Mouse (Mus musculus) stomach, embryonic 16.5 days (tissue): ENCODE measurements around the gene Gm13691. TPM values are rescaled to one million over a fixed set of nuclear protein-coding genes. Genes with fewer than 3 reads are reported as not detected.
A peak's percentile ranks its signal among the peaks of the same experiment; 100 is the strongest.
"Not testable (repeated sequence)": the region's sequence is repeated elsewhere in the genome, so short reads cannot be mapped to it uniquely, and the experiment has no call there.

Experiments used
- ATAC-seq: fragments of 200-750 bp; cut with Nextera tagmentation; 2 replicates; pipeline ENCODE4 v1.8.0; 2017; ENCODE audit warnings: moderate number of reproducible peaks, moderate TSS enrichment; ENCODE audit not compliant: insufficient read depth, low FRiP score
- H3K27ac ChIP-seq: fragments of 300-500 bp; sonication (generic); 2 replicates; pipeline ENCODE4 v1.5.1; 2014; ENCODE audit warnings: low read length
- H3K27me3 ChIP-seq: fragments of 300-500 bp; sonication (generic); 2 replicates; pipeline ENCODE4 v1.6.1; 2014; ENCODE audit warnings: low read length, control low read depth, mixed read lengths; ENCODE audit not compliant: control insufficient read depth, insufficient read depth
- H3K36me3 ChIP-seq: fragments of 300-500 bp; sonication (generic); 2 replicates; pipeline ENCODE4 v1.6.1; 2014; ENCODE audit warnings: low read length; ENCODE audit not compliant: control insufficient read depth, insufficient read depth
- H3K4me1 ChIP-seq: fragments of 300-500 bp; sonication (generic); 2 replicates; pipeline ENCODE4 v1.6.1; 2014; ENCODE audit warnings: low read length, control low read depth, mixed read lengths; ENCODE audit not compliant: control insufficient read depth, insufficient read depth
- H3K4me2 ChIP-seq: fragments of 300-500 bp; sonication (generic); 2 replicates; pipeline ENCODE4 v1.6.1; 2014; ENCODE audit warnings: low read depth, low read length, mixed read lengths
- H3K4me3 ChIP-seq: fragments of 300-500 bp; sonication (generic); replicated peaks from 2 replicates; pipeline ENCODE4 v1.5.1; 2014; ENCODE audit warnings: mild to moderate bottlenecking, low read length
- H3K9ac ChIP-seq: fragments of 300-500 bp; sonication (generic); 2 replicates; pipeline ENCODE4 v1.6.1; 2014; ENCODE audit warnings: low read length
- H3K9me3 ChIP-seq: fragments of 300-500 bp; sonication (generic); replicated peaks from 2 replicates; pipeline ENCODE4 v1.6.1; 2016; ENCODE audit warnings: low read length, control low read depth; ENCODE audit not compliant: control insufficient read depth
- WGBS: fragments of 180-500 bp; shearing (Covaris S2); extraction: QIAGEN DNeasy Blood & Tissue Kit; methylation state at CpG from one replicate; pipeline ENCODE4 v1.1.7; 2014; 5-methylcytosine and 5-hydroxymethylcytosine counted together
- polyA plus RNA-seq: library from polyadenylated mRNA; unstranded; fragments of >200 nt; fragmentation: Nextera tagmentation; extraction: Ambion mirVana; gene quantifications from 2 replicates; pipeline ENCODE4 v1.2.1, GENCODE M21; 2015

Gm13691 gene
- not detected in 2 replicates for polyA plus RNA-seq

- not testable (repeated sequence) for H3K9ac ChIP-seq, H3K27ac ChIP-seq, H3K4me3 ChIP-seq, H3K4me1 ChIP-seq, H3K27me3 ChIP-seq, H3K9me3 ChIP-seq, H3K36me3 ChIP-seq, H3K4me2 ChIP-seq, ATAC-seq
- WGBS: no CpG with 5 or more reads among the region's 6 CpGs
These were observed at the start of gene Gm13691 for GRCm38 (mm10) chr2:83990253-83990652. Gene Gm13691, plus strand, starts transcription at chr2:83990553.

- Histone ChIP-seq H3K4me3 (peak within 1 kb of the TSS; percentile 25), H3K4me1 (no peaks in the 10 kb centered on the region), H3K27ac (no peak within 1 kb of the TSS), H3K9me3 (no peaks in the 10 kb centered on the region), H3K36me3 (no peaks in the 10 kb centered on the region), H3K27me3 (no peaks in the 10 kb centered on the region), H3K9ac (no peak within 1 kb of the TSS), H3K4me2 (peak within 1 kb of the TSS; percentile 40)
- peak; percentile 64 for ATAC-seq
- 2% methylated on average over 20 of the region's 20 CpGs for WGBS
These were observed 49.4 kb upstream of the Gm13691 start, which contains the start of gene Zswim2 for GRCm38 (mm10) chr2:83940931-83941361. Gene Zswim2, minus strand, starts transcription at chr2:83941228.

GRCm38 (mm10) chr2:83941378-83941777 is 49.0 kb upstream of the Gm13691 start:
- Histone ChIP-seq H3K4me3 (peak overlapping the region; percentile 25), H3K9ac (no peak overlapping the region), H3K27ac (no peak overlapping the region), H3K9me3 (no peaks in the 10 kb centered on the region), H3K4me1 (no peaks in the 10 kb centered on the region), H3K4me2 (peak overlapping the region; percentile 40), H3K27me3 (no peaks in the 10 kb centered on the region), H3K36me3 (no peaks in the 10 kb centered on the region)
- WGBS: 28% methylated on average over 3 of the region's 3 CpGs
- ATAC-seq: no peak

GRCm38 (mm10) chr2:83941792-83942191 is 48.6 kb upstream of the Gm13691 start:
- ATAC-seq: no peak
- Histone ChIP-seq H3K9me3 (no peaks in the 10 kb centered on the region), H3K4me1 (no peaks in the 10 kb centered on the region), H3K36me3 (no peaks in the 10 kb centered on the region), H3K4me2 (no peak overlapping the region), H3K9ac (no peak overlapping the region), H3K27ac (no peak overlapping the region), H3K27me3 (no peaks in the 10 kb centered on the region), H3K4me3 (no peak overlapping the region)
- WGBS: 55% methylated on average over 4 of the region's 4 CpGs

GRCm38 (mm10) chr2:83955393-83955792 is 35.0 kb upstream of the Gm13691 start, which contains the start of gene Gm13698:
Gene Gm13698, plus strand, starts transcription at chr2:83955693.
- H3K9ac ChIP-seq, H3K4me3 ChIP-seq, H3K9me3 ChIP-seq, H3K4me2 ChIP-seq, ATAC-seq, H3K4me1 ChIP-seq, H3K27ac ChIP-seq, H3K27me3 ChIP-seq, H3K36me3 ChIP-seq: not testable (repeated sequence)
- no CpG with 5 or more reads among the region's 6 CpGs for WGBS

- H3K4me2 ChIP-seq, ATAC-seq, H3K27ac ChIP-seq, H3K9me3 ChIP-seq, H3K4me3 ChIP-seq, H3K27me3 ChIP-seq, H3K36me3 ChIP-seq, H3K9ac ChIP-seq, H3K4me1 ChIP-seq: not testable (repeated sequence)
- WGBS: no CpG with 5 or more reads among the region's 6 CpGs
These were observed 29.1 kb upstream of the Gm13691 start, which contains the start of gene Gm13693 for GRCm38 (mm10) chr2:83961203-83961602. Gene Gm13693, plus strand, starts transcription at chr2:83961503.

GRCm38 (mm10) chr2:83967013-83967412 is 23.3 kb upstream of the Gm13691 start, which contains the start of gene Gm13695:
Gene Gm13695, plus strand, starts transcription at chr2:83967313.
- not testable (repeated sequence) for ATAC-seq, H3K9ac ChIP-seq, H3K36me3 ChIP-seq, H3K27me3 ChIP-seq, H3K4me3 ChIP-seq, H3K4me2 ChIP-seq, H3K9me3 ChIP-seq, H3K27ac ChIP-seq, H3K4me1 ChIP-seq
- WGBS: no CpG with 5 or more reads among the region's 6 CpGs

GRCm38 (mm10) chr2:83972823-83973222 is 17.5 kb upstream of the Gm13691 start, which contains the start of gene Gm13696:
Gene Gm13696, plus strand, starts transcription at chr2:83973123.
- H3K9me3 ChIP-seq, H3K9ac ChIP-seq, H3K36me3 ChIP-seq, H3K27me3 ChIP-seq, H3K4me2 ChIP-seq, H3K27ac ChIP-seq, H3K4me1 ChIP-seq, ATAC-seq, H3K4me3 ChIP-seq: not testable (repeated sequence)
- WGBS: no CpG with 5 or more reads among the region's 6 CpGs

GRCm38 (mm10) chr2:83978633-83979032 is 11.7 kb upstream of the Gm13691 start, which contains the start of gene Gm13694:
Gene Gm13694, plus strand, starts transcription at chr2:83978933.
- H3K36me3 ChIP-seq, H3K27ac ChIP-seq, H3K4me1 ChIP-seq, ATAC-seq, H3K4me2 ChIP-seq, H3K9me3 ChIP-seq, H3K4me3 ChIP-seq, H3K9ac ChIP-seq, H3K27me3 ChIP-seq: not testable (repeated sequence)
- no CpG with 5 or more reads among the region's 6 CpGs for WGBS
